Mouse (Mus musculus) embryonic fibroblast, embryonic 13.5 days (primary cell): ENCODE data around the gene Bbs10.

ENCODE experiments used
- CTCF ChIP-seq: IDR thresholded peaks from 2 replicates; pipeline ENCODE4 v1.5.1; 2011; ENCODE audit warnings: mild to moderate bottlenecking, control low read depth, low read length, moderate library complexity, borderline replicate concordance; ENCODE audit not compliant: insufficient read depth
- POLR2A ChIP-seq: IDR thresholded peaks from 2 replicates; pipeline ENCODE4 v1.6.1; 2011; ENCODE audit warnings: low read depth, mild to moderate bottlenecking, control low read depth, low read length, moderate library complexity

DNA sequence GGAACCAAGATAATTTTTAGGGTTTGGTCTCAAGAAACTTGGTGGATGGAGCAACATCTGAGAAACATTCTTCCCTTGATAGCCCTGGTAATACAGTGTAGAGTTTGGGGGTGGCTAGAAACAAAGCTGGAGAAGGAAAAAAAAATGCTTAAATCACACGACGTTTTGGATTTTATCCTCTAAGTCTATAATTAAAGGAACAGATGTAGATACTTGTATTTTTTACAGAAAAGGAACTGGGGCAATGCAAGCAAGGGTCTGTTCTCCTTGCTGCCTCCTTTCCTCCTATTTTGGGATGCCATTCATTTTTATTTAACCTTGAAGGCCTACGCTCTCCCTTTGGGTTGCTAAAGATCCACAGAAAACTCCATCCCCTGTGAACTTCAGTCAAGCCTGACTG lies 17.5 kb downstream of the Bbs10 start:
- no peak for TF ChIP-seq POLR2A
- no peak for TF ChIP-seq CTCF
